In the genomic region with DNA sequence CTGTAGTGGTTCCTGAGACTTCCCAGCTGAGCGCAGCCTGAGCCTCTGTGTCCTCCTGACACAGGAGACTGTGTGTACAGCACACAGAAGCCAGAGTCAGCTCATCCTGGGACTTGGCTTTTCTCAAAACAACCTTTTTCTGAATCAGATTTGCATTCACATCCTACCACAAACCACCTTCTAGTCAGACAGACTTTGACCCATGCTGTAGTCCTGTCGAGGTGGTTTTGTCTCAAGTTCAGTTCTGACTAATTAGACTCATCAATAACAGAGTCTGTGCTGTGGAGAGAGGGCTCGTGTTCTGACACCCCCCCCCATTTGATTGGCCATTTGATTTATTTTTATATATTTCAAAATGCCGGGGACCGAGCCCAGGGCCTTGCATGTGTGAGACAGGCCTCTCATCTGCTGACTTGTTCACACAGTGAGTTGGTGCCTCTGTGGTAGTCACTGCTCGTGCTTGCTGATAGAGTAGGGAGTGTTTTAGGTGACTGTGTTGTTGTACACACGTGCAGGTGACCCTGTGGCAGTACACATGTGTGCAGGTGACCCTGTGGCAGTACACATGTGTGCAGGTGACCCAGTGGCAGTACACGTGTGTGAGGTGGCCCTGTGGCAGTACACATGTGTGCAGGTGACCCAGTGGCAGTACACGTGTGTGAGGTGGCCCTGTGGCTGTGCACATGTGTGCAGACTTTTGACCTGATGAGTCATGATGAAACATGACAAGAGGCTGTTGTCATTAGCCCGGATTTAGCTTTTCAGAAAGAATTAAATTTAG, we compare ENCODE assay signal across 18 mouse cellular contexts. TPM values are rescaled to one million over a fixed set of nuclear protein-coding genes. Genes with fewer than 3 reads are reported as not detected.
DNase-seq lines count a peak whose midpoint lies in the region; ATAC-seq and TF ChIP-seq lines count a peak whose summit lies in the region.
"Had no signal": no experiment of that assay in that cellular context is flagged by ENCODE, and none has a peak within 500 bp of the region (broad histone marks: within the 10 kb centered on the region; RNA-seq: fewer than 3 reads in every experiment).

No protein-coding gene starts in this region.

- H3K9ac ChIP-seq in liver, postnatal 0 days (replicated peaks): no peak overlapping the region
- H3K9ac ChIP-seq in liver, embryonic 11.5 days (ENCODE audit: low read depth, low read length): no peak overlapping the region
- no peak overlapping the region for H3K9ac ChIP-seq in stomach, postnatal 0 days (ENCODE audit: low read length)
- H3K9ac ChIP-seq: embryonic facial prominence, embryonic 15.5 days; limb, embryonic 15.5 days; lung, embryonic 14.5 days; midbrain, embryonic 15.5 days; stomach, embryonic 15.5 days had no signal

- no peak overlapping the region for H3K4me3 ChIP-seq in liver, postnatal 0 days (ENCODE audit: low read depth, low read length)
- H3K4me3 ChIP-seq in liver, embryonic 11.5 days (ENCODE audit: low read depth, low read length): no peak overlapping the region
- no peak overlapping the region for H3K4me3 ChIP-seq in bone marrow macrophage, adult 2 months (ENCODE audit: insufficient read depth, low read length)
- no peak overlapping the region for H3K4me3 ChIP-seq in stomach, postnatal 0 days (ENCODE audit: low read depth, low read length)
- no peak overlapping the region for H3K4me3 ChIP-seq in hindbrain, embryonic 10.5 days
- H3K4me3 ChIP-seq: embryonic facial prominence, embryonic 15.5 days; limb, embryonic 15.5 days; midbrain, embryonic 15.5 days; stomach, embryonic 15.5 days had no signal

- no peak for TF ChIP-seq EP300 in liver, postnatal 0 days (IDR thresholded peaks at IDR 0.05; ENCODE audit: low read depth)
- TF ChIP-seq EP300 in stomach, postnatal 0 days (optimal IDR thresholded peaks at IDR 0.05): no peak

- TF ChIP-seq CTCF in liver, postnatal 0 days (IDR thresholded peaks at IDR 0.05; ENCODE audit: low read depth): no peak
- no peak for TF ChIP-seq CTCF in bone marrow macrophage, adult 2 months (IDR thresholded peaks at IDR 0.05; ENCODE audit: low read depth, low read length)
- no peak for TF ChIP-seq CTCF in stomach, postnatal 0 days (IDR thresholded peaks at IDR 0.05; ENCODE audit: low read depth)

- H3K9me3 ChIP-seq in liver, postnatal 0 days (ENCODE audit: low read length): no peaks in the 10 kb centered on the region
- H3K9me3 ChIP-seq in liver, embryonic 11.5 days (ENCODE audit: control insufficient read depth, low read length): no peaks in the 10 kb centered on the region
- H3K9me3 ChIP-seq in stomach, postnatal 0 days (ENCODE audit: control insufficient read depth, low read length): no peaks in the 10 kb centered on the region
- 0 out of 2 replicates have a peak, but pooled peaks cover 5% of the 10 kb centered on the region for H3K9me3 ChIP-seq in hindbrain, embryonic 10.5 days
- H3K9me3 ChIP-seq: embryonic facial prominence, embryonic 15.5 days; limb, embryonic 15.5 days; midbrain, embryonic 15.5 days; stomach, embryonic 15.5 days had no signal

- no peak for TF ChIP-seq POLR2A in bone marrow macrophage, adult 2 months (IDR thresholded peaks at IDR 0.05; ENCODE audit: borderline replicate concordance, low read depth, low read length)

- H3K4me1 ChIP-seq in liver, postnatal 0 days (ENCODE audit: insufficient read depth): peaks cover 46% of the 10 kb centered on the region
- peaks cover 44% of the 10 kb centered on the region for H3K4me1 ChIP-seq in liver, embryonic 11.5 days (replicated peaks; ENCODE audit: control insufficient read depth, insufficient read depth, low read length)
- H3K4me1 ChIP-seq in bone marrow macrophage, adult 2 months (ENCODE audit: control insufficient read depth, insufficient read depth, low read length): peaks cover 68% of the 10 kb centered on the region
- H3K4me1 ChIP-seq in stomach, postnatal 0 days (replicated peaks; ENCODE audit: control insufficient read depth, insufficient read depth): peaks cover 3% of the 10 kb centered on the region; the same call in 1 of the 2 replicates
- H3K4me1 ChIP-seq in hindbrain, embryonic 10.5 days (replicated peaks): peaks cover 31% of the 10 kb centered on the region

- peak; percentile 84 for DNase-seq in heart, adult 11 months
- no peak for DNase-seq in heart, postnatal 10 days
- DNase-seq in liver, postnatal 0 days: no peak
- DNase-seq in liver, embryonic 11.5 days (ENCODE audit: low spot score): no peak
- no peak for DNase-seq in stomach, postnatal 0 days (ENCODE audit: low spot score)
- DNase-seq in hindbrain, embryonic 10.5 days (ENCODE audit: low spot score): no peak
- no peak for DNase-seq in embryo, embryonic 9.5 days (ENCODE audit: extremely low spot score)
- DNase-seq: cerebellum, postnatal 10 days; gastrocnemius, postnatal 10 days; heart, postnatal 4 days; thymus, postnatal 14 days had no signal

- H3K27ac ChIP-seq in liver, postnatal 0 days (ENCODE audit: low read depth): peak overlapping the region; percentile 70
- H3K27ac ChIP-seq in liver, embryonic 11.5 days (ENCODE audit: low read depth, low read length): no peak overlapping the region; the same call in 1 of the 2 replicates
- H3K27ac ChIP-seq in bone marrow macrophage, adult 2 months (ENCODE audit: insufficient read depth, low read depth, low read length): peak overlapping the region; percentile 90
- peak overlapping the region; percentile 30; the same call in 1 of the 2 replicates for H3K27ac ChIP-seq in stomach, postnatal 0 days (replicated peaks)
- no peak overlapping the region for H3K27ac ChIP-seq in hindbrain, embryonic 10.5 days
- H3K27ac ChIP-seq: hindbrain, postnatal 0 days; midbrain, embryonic 15.5 days had no signal

- intact Hi-C loops in heart, postnatal 10 days (cut with DNase I): no loop called here

- H3K27me3 ChIP-seq in liver, postnatal 0 days (ENCODE audit: insufficient read depth, low read length): no peaks in the 10 kb centered on the region
- no peaks in the 10 kb centered on the region for H3K27me3 ChIP-seq in liver, embryonic 11.5 days (replicated peaks; ENCODE audit: control insufficient read depth, insufficient read depth, low read length)
- H3K27me3 ChIP-seq in stomach, postnatal 0 days (ENCODE audit: control insufficient read depth, insufficient read depth, low read length): no peaks in the 10 kb centered on the region
- no peaks in the 10 kb centered on the region for H3K27me3 ChIP-seq in hindbrain, embryonic 10.5 days (ENCODE audit: insufficient read depth, poor library complexity, severe bottlenecking)
- H3K27me3 ChIP-seq: embryonic facial prominence, embryonic 15.5 days; limb, embryonic 15.5 days; midbrain, embryonic 15.5 days; stomach, embryonic 15.5 days had no signal

- peak; percentile 59 for ATAC-seq in liver, postnatal 0 days
- no peak for ATAC-seq in liver, embryonic 11.5 days (replicated peaks; ENCODE audit: low FRiP score)
- ATAC-seq in stomach, postnatal 0 days (ENCODE audit: low FRiP score, low TSS enrichment): peak; percentile 25; the same call in 1 of the 2 replicates
- ATAC-seq: hindbrain, postnatal 0 days; midbrain, embryonic 15.5 days had no signal

- WGBS in liver, postnatal 0 days (ENCODE audit: insufficient replicate concordance): 53% methylated on average over 10 of the region's 10 CpGs
- 64% methylated on average over 10 of the region's 10 CpGs for WGBS in liver, embryonic 11.5 days
- WGBS in stomach, postnatal 0 days: 58% methylated on average over 10 of the region's 10 CpGs
- WGBS in hindbrain, embryonic 10.5 days: 86% methylated on average over 10 of the region's 10 CpGs

- no peak overlapping the region for H3K4me2 ChIP-seq in liver, postnatal 0 days (ENCODE audit: low read depth, low read length)
- H3K4me2 ChIP-seq in liver, embryonic 11.5 days: no peak overlapping the region
- no peak overlapping the region for H3K4me2 ChIP-seq in stomach, postnatal 0 days (replicated peaks; ENCODE audit: low read depth)
- H3K4me2 ChIP-seq: embryonic facial prominence, embryonic 15.5 days; limb, embryonic 15.5 days; lung, embryonic 14.5 days; midbrain, embryonic 15.5 days; stomach, embryonic 15.5 days had no signal

- peaks cover 4% of the 10 kb centered on the region for H3K36me3 ChIP-seq in liver, postnatal 0 days (replicated peaks; ENCODE audit: insufficient read depth, low read length)
- H3K36me3 ChIP-seq in liver, embryonic 11.5 days (ENCODE audit: control insufficient read depth, insufficient read depth, low read length): peaks cover 4% of the 10 kb centered on the region
- H3K36me3 ChIP-seq in stomach, postnatal 0 days (ENCODE audit: control insufficient read depth, insufficient read depth, low read length): peaks cover 5% of the 10 kb centered on the region; the same call in 1 of the 2 replicates
- H3K36me3 ChIP-seq in hindbrain, embryonic 10.5 days: peaks cover 36% of the 10 kb centered on the region

RNA-seq across cellular contexts. Expression of gene Acvr1b, which starts 16.3 kb away (rescaled TPM):
- 10 to 100 TPM; 18.7 to 20.9 TPM for total RNA-seq in heart, postnatal 10 days (2021)
- polyA plus RNA-seq in liver, postnatal 0 days (2015; fragmentation: Nextera tagmentation; extraction: Ambion mirVana): 2.2 TPM in 2 replicates
- polyA plus RNA-seq in liver, embryonic 11.5 days (2014; fragmentation: Nextera tagmentation; extraction: Ambion mirVana): 4.2 and 4.4 TPM in 2 replicates
- 20.2 and 22.3 TPM in 2 replicates for polyA plus RNA-seq in bone marrow macrophage, adult 2 months (2012; ENCODE audit: insufficient read depth, insufficient read length, missing spikeins)
- 6.9 and 8.1 TPM in 2 replicates for polyA plus RNA-seq in stomach, postnatal 0 days (2015; fragmentation: Nextera tagmentation; extraction: Ambion mirVana)
- polyA plus RNA-seq in hindbrain, embryonic 10.5 days (2016; fragmentation: Nextera tagmentation; extraction: Ambion mirVana): 6.3 and 10.9 TPM in 2 replicates

RNA-seq across cellular contexts. Expression of gene Grasp, which starts 33.8 kb away (rescaled TPM):
- total RNA-seq in heart, postnatal 10 days (2021): 10 to 100 TPM; 14.9 to 18.0 TPM
- 0.35 and 0.54 TPM in 2 replicates for polyA plus RNA-seq in liver, postnatal 0 days (2015; fragmentation: Nextera tagmentation; extraction: Ambion mirVana)
- 1.5 and 1.7 TPM in 2 replicates for polyA plus RNA-seq in liver, embryonic 11.5 days (2014; fragmentation: Nextera tagmentation; extraction: Ambion mirVana)
- 0.40 TPM in 1 of 2 replicates, not detected in the other for polyA plus RNA-seq in bone marrow macrophage, adult 2 months (2012; ENCODE audit: insufficient read depth, insufficient read length, missing spikeins)
- polyA plus RNA-seq in stomach, postnatal 0 days (2015; fragmentation: Nextera tagmentation; extraction: Ambion mirVana): 2.0 TPM in 2 replicates
- polyA plus RNA-seq in hindbrain, embryonic 10.5 days (2016; fragmentation: Nextera tagmentation; extraction: Ambion mirVana): 5.5 and 5.8 TPM in 2 replicates

Comparison
In these comparisons a context has a peak if more than half of its experiments do, and no peak if none do; other contexts are left out.
1. H3K27ac ChIP-seq: peak in liver, postnatal 0 days (single experiment), bone marrow macrophage, adult 2 months (single experiment) and stomach, postnatal 0 days (single experiment); none in liver, embryonic 11.5 days (single experiment) and hindbrain, embryonic 10.5 days (single experiment).